Mouse (Mus musculus): Measurements from ENCODE around the gene Hpgd. TPM values are rescaled to one million over a fixed set of nuclear protein-coding genes. Genes with fewer than 3 reads are reported as not detected.
"Not testable (repeated sequence)": the region's sequence is repeated elsewhere in the genome, so short reads cannot be mapped to it uniquely, and the experiment has no call there.

Gene Hpgd
- 138 and 145 TPM in 2 replicates for polyA plus RNA-seq (2012; rRNA removed)

DNA sequence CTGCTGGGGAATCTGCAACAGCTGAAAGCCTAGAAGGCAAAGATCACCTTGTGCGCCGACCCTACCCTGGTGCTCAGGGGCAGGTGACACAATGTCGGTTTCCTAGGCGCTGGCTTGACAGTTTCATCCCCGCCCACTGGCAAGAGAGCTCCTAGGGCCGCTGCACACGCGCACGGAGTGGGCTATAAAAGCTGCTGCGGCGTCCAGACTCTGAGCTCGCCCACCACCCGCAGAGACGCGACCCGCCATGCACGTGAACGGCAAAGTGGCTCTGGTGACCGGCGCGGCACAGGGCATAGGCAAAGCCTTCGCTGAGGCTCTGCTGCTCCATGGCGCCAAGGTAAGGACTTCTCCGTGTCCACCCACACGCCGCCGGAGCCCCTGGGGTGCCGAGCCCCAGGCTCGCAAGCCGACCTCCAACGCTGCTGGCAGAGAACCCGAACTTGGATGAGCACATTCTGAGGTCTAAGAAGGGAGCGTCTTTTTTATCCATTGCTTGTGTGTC, at the start of gene Hpgd:
Gene Hpgd, plus strand, starts transcription at position 213 of the 505 bp plus-strand sequence.
- peak; percentile 68 for DNase-seq (ENCODE audit: low spot score)

DNA sequence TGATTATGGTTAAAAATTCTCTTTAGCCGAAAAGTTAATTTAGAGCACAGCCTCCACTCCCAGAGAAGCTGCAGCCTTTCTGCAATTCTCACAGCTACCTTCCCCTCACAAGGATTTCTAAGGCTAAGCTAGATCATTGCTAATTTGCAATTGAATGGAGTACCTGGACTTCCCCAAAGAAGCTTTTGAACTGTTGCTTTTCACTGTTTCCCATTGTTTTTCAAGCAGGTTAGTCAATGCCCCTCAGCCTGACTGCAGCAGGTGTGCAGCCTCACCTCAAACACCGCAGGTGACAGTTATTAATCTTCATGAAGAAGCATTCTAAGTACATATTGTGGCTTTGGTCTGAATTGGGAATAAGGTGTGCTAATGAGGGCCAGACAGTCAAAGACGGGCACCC, 42.7 kb upstream of the Hpgd start:
- not testable (repeated sequence) for DNase-seq (ENCODE audit: low spot score)

DNA sequence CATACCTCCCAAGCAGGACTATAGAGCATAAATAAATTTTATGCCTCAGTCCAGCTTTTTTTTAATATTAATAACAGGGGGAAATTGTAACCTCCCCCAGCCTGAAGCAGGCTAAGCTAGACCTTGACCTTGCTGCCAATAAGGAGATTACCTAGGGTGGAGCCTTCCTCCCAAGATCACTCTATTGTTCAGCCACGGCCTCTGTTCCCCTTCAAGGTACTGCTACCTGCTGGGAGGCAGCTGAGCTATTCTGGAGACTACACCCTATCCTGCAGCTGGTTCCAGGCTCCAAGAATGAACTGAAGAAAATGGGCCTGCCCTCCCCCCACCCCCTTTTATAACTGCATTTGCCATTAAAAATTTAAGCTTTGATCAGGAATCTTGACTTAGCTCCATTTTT, 42.1 kb upstream of the Hpgd start:
- DNase-seq (ENCODE audit: low spot score) = no peak

DNA sequence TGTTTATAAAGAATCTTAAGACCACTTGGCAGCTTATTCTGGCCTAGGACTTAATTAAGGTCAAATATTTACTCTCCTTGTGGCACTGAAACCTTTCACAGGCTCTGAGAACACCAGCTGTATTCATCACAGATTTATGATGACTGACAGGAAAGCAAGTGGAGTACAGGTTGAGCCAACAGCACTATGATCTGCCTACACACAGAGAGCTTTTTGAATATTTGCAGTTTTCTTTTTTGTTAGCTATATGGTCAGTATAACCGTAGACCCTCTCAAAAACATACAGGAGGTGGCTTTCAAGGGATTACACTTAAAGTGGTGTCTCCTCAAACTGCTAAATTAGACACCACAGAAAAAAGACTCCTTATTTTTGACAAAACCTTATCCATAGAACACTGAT, 33.2 kb upstream of the Hpgd start:
- DNase-seq (ENCODE audit: low spot score) = no peak

DNA sequence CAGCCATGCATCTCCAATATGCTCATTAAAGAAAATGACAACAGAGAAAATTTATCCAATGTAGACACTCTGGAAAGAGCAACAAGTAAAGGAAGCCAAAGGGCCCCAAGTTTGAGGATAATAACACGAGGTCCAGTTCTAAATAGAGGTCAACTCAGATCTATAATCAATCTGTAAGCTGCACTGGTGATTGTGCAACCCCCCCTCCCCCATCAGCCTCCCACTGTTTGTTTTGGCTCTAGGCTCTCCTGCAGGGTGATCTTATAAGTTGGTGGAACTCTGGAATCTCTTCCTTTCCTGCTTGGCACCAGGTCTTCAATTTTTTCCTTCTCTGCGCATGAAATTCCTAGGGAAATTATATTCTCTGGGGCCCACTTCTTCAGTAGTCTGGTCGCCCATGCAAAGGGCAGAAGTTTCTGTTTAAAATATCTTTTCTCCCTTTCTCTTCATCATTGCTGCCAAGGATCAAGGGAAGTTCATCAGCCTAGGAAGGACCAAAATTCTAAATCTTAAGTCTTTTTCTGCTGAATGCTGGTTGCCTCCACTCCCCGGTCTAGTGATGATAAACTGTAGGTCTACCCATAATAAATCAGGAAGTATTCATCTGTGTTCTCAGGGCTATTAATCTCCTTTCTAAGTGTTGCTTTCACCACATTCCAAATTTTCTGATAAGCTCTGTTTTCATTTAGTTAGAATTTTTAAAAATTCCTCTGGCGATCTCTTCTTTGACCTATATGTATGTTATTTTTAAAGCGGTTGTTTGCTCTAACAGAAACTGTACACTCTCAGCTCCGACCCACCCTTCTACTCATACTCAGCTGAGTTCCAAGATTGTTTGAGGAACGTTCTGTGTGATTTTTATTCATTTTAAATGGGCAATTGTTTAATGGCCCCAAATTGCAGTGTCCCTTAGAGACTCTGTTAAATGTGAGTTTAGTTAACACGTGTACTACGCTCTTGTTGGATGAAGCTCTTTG, 24.4 kb upstream of the Hpgd start:
- no peak for DNase-seq (ENCODE audit: low spot score)

- no peak for DNase-seq (ENCODE audit: low spot score)
Measured at GRCm38 (mm10) chr8:56272934-56273333, 21.5 kb upstream of the Hpgd start.

DNA sequence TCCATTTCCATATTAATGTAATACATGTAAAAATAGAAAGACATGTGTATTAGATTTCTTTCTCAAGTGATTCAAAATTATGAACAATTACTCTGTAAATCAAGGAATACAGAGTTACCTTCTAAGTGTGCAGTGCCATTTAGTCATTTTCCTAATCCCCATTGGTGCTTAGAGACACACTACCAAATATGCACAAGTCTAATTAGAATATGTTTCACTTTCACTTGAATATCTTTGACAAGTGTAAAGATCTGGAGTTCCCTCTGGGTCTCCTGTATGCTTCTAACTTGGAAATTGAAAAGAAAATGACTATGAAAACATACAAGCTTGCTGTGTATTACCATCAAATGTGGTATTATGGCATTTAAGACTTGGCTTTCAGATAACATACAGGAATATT, 19.1 kb upstream of the Hpgd start:
- DNase-seq (ENCODE audit: low spot score) = no peak

DNA sequence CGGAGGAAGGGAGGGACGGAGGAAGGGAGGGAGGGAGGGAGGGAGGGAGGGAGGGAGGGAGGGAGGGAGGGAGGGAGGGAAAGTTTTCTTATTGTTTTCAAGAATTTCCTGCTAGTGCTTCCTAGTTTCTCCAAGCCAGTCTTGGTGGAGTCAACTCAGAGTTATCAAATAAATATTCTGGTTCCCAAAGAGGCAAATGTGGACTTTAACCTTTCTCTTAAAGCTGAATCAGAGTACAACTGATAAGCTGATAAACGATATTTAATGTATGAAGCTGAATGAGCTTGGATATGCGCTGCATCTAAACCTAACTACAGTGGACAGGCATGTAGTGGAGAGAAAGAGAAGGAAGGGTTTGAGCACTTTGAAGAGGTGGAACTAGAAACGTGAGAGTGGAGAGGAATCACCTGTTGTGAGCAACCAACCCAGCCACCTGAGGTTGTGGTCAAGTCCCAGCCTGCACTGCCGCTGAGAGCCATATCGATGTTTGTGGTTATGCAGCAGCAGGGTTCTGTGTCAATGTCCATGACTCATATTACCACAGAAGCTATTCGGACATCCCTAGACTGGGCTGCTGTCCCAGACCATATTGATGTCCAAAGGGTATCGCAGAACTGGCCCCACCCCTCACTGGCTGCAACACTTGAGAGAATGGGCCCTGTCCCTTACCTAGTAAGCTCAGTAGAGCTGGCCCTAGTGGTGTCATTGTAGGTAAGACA, 16.4 kb upstream of the Hpgd start:
- no peak for DNase-seq (ENCODE audit: low spot score)

GRCm38 (mm10) chr8:56278545-56279063, 15.8 kb upstream of the Hpgd start:
- no peak for DNase-seq (ENCODE audit: low spot score)

- no peak for DNase-seq (ENCODE audit: low spot score)
Measured at GRCm38 (mm10) chr8:56283936-56284335, 10.4 kb upstream of the Hpgd start.

DNA sequence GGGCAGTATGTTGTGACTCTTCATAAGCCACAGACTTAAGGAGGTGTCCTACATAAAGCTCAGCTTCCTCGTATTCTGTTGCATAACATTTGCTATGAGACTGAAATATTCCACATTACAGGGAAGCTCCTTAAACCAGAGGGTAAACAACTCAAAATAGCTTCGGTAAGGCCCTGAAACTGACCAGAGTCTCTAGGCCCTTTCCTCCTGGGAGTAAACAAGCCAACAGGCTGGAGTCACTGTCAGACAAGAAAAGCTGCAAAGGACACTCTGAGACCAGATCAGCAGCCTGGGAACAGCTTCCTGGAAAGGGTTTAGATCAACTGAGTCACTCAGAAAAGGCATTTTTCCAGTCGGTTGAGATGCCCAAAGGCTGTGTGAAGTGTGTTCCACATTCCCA, 9.4 kb upstream of the Hpgd start:
- DNase-seq (ENCODE audit: low spot score) = no peak

GRCm38 (mm10) chr8:56286717-56287116, 7.7 kb upstream of the Hpgd start:
- DNase-seq (ENCODE audit: low spot score) = no peak

DNA sequence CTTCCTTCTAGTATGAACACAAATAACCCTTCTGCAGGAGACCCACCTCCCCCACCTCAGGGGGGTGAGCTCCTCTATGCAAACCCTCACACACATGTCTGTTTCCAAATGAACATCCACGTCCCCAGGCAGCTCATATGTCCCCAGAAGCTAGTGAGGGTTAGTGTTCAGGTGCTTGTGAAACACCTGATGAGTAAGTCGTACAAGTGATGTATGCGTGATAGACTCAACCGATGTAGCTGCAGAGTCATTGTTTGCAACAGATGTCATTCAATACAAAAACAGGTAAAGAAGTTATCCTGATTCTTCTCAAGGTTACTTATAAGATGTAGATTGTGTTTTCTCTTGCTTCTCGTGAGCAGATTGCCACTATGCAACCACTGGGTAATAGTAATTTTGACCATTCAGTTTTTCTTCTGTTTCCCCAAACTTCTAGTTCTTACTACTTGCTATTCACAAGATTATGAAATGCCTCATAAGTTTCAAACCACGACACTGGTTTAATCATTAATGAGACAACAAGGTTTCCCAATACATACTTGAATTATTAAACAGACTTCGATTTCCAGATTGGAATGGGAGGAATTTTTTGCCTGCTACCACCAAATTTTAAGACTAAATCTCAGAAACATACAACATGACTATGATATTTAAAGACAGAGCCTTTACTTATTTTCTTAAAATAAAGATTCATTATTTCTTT, 6.9 kb upstream of the Hpgd start:
- DNase-seq (ENCODE audit: low spot score) = no peak

- no peak for DNase-seq (ENCODE audit: low spot score)
Measured at GRCm38 (mm10) chr8:56292318-56292717, 2.1 kb upstream of the Hpgd start.

DNA sequence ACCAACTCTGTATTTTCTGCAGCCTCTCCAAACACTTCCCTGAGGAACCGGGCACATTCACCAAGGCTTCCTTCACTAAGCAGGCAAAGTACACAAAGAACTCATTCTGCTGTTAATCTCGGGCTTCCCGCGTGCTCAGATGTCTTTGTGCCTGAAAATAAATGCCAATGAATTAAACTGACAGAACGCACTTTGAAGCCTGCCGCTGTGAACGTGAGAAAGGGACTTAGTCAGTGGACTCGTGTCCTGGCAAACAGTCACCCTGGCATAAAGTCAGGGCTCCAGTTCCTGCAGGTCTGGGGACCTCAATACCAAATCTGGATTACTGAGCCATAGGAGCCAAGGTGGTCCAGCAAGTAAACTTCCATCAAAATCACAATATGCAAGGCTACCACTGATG, 905 bp upstream of the Hpgd start:
- DNase-seq (ENCODE audit: low spot score) = no peak

DNA sequence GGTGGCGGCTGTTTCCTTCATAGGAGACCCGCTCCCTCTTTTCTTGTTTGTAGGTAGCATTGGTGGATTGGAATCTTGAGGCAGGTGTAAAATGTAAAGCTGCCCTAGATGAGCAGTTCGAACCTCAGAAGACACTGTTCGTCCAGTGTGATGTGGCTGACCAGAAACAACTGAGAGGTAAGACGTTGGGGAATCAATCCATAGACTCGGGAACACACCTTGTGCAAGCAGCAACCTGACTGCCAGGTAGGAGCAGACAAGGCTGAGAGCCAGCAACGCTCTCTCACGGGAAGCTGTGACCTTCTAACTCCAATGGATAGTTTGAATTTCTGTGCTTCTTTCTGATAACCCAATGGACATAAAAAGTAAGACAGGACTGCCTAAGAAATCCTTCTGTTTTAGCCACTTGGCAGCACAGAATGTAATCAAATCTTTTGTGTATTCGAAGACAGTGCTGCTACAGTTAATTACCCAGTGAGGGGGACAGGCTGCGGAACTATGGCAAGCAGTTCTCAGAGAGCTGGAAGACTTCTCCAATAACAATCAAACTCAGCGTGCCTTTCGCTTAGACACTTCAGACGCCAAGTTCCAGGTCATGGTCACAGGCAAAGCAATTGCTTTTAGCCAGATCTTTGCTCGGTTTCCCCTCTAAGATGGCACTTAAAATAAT, 636 bp downstream of the Hpgd start:
- no peak for DNase-seq (ENCODE audit: low spot score)

- no peak for DNase-seq (ENCODE audit: low spot score)
Measured at GRCm38 (mm10) chr8:56299421-56299820, 5.0 kb downstream of the Hpgd start.

GRCm38 (mm10) chr8:56301303-56301702, 6.9 kb downstream of the Hpgd start:
- not testable (repeated sequence) for DNase-seq (ENCODE audit: low spot score)

- DNase-seq (ENCODE audit: low spot score) = no peak
Measured at GRCm38 (mm10) chr8:56304595-56304994, 10.2 kb downstream of the Hpgd start.

DNA sequence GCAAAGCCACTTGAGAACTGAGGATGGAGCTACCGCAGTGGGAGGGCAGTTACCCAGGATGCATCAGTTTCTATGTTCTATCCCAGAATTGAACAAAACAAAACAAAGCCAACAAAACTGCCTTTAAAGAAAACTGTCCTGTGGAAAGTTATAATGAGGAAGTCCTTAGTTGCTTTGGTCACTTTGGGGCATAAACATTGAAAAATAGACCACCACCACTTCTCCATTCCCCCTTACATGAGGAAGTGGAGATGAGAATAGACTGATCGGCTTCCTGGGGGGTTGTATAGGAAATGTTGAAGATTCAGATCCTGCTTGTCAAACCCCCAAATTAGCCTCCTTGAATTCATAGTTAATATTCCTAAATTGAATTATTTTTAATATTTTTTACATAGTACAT, 19.2 kb downstream of the Hpgd start:
- DNase-seq (ENCODE audit: low spot score) = no peak

DNA sequence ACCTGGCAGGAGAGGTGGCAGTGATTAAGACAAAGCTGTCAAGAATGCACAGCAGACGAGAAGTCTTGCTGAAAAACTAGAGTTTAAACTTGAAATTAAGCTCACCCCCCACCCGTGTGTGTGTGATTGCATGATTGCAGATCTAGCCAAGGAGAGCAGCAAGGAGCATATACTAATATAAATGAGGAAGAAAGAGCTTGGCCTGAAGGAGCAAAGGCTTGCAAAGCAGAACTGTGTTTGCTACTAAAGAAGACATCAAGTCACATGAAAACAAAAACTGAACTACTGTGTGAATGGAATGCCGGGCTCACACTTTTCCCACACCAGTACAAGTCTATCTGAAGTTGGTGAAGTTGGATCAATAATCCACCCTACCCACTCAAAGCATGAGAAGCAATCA, 20.8 kb downstream of the Hpgd start:
- no peak for DNase-seq (ENCODE audit: low spot score)
